Mouse (Mus musculus): ENCODE data around the gene Pde12. TPM values are rescaled to one million over a fixed set of nuclear protein-coding genes. Genes with fewer than 3 reads are reported as not detected.
A peak's percentile ranks its signal among the peaks of the same experiment; 100 is the strongest.
"Not testable (repeated sequence)": the region's sequence is repeated elsewhere in the genome, so short reads cannot be mapped to it uniquely, and the experiment has no call there.

The Pde12 gene
- polyA plus RNA-seq, 1 experiment from 2014 or later = 15.1 TPM

DNA sequence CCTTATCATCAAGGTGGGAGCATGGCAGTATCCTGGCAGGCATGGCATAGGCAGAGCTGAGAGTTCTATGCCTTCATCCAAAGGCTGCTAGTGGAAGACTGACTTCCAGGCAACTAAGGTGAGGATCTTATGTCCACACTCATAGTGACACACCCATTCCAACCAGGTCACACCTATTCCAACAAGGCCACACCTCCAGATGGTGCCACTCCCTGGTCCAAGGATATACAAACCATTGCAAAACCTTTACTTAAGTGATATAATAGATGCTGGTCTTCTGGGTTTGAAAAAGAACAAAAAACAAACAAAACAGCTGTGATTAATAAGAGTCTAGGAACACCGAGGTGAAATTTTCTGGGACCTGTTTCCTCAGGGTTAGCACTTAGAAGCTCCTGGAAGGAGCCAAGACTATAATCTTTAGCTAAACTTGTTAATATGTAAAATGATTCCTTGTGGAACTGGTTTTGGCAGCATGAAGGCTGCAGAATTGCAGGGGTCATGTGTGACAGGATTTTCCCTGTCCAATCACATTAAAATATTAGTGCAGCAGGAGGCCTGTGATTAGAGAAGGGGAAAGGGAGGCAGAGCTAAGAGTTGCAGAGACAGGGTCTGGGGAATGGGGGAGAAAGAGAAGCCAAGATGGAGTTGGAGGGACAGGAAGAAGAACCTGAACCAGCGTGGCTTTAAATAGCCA is 4.9 kb upstream of the Pde12 start:
- not testable (repeated sequence) for DNase-seq (ENCODE audit: low spot score); H3K9me3 ChIP-seq (ENCODE audit: control insufficient read depth, low read length); H3K9ac ChIP-seq (ENCODE audit: low read depth, low read length); ATAC-seq (replicated peaks; ENCODE audit: low FRiP score); H3K4me2 ChIP-seq; H3K27ac ChIP-seq (ENCODE audit: low read depth, low read length); H3K27me3 ChIP-seq (replicated peaks; ENCODE audit: control insufficient read depth, insufficient read depth, low read length); H3K4me3 ChIP-seq (ENCODE audit: low read depth, low read length); H3K4me1 ChIP-seq (replicated peaks; ENCODE audit: control insufficient read depth, insufficient read depth, low read length); H3K36me3 ChIP-seq (ENCODE audit: control insufficient read depth, insufficient read depth, low read length)
- WGBS = 85% methylated on average over 2 of the region's 2 CpGs

DNA sequence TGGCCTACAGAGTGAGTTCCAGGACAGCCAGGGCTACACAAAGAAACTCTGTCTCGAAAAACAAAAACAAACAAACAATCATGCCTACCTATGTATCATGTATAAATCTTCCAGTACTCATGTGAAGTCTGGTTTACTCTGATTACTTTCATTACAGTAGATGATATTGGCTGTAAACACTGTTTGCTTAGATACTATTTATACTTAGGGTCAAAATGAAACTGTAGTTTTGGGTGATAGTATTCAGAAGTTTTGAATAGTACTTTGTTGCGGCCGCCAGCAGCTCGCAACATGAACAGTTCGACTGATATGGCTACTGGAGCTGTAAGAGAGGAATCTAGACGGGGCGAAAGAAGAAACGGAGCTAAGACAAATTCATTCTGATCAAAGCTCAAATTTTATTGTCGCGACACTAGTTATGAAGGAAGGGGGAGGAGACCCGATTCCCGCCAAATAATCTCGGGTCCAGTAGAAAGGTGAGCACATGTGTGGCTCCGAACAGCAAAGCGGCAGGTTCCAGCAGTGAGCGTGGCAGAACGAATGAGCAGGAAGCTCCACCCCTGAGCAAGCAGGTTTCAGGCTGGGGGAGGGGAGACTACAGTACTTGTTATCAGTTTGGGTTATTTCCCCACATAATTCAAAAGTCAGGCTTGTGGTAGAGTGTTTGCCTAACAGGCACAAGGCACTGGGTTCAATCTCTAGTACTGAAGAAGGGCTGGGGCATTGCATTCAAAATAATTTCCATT is 2.4 kb upstream of the Pde12 start:
- WGBS = 55% methylated on average over 17 of the region's 17 CpGs
- not testable (repeated sequence) for H3K27me3 ChIP-seq (replicated peaks; ENCODE audit: control insufficient read depth, insufficient read depth, low read length); H3K4me1 ChIP-seq (replicated peaks; ENCODE audit: control insufficient read depth, insufficient read depth, low read length); H3K27ac ChIP-seq (ENCODE audit: low read depth, low read length); DNase-seq (ENCODE audit: low spot score); H3K9ac ChIP-seq (ENCODE audit: low read depth, low read length); ATAC-seq (replicated peaks; ENCODE audit: low FRiP score); H3K4me3 ChIP-seq (ENCODE audit: low read depth, low read length); H3K9me3 ChIP-seq (ENCODE audit: control insufficient read depth, low read length); H3K36me3 ChIP-seq (ENCODE audit: control insufficient read depth, insufficient read depth, low read length)
- H3K4me2 ChIP-seq = peak overlapping the region; percentile 51

GRCm38 (mm10) chr14:26670964-26671363 is 1.3 kb upstream of the Pde12 start:
- DNase-seq (ENCODE audit: low spot score) (no peak), ATAC-seq (replicated peaks; ENCODE audit: low FRiP score) (no peak)
- Histone ChIP-seq H3K4me2 (peak overlapping the region; percentile 98), H3K27me3 (replicated peaks; ENCODE audit: control insufficient read depth, insufficient read depth, low read length) (no peaks in the 10 kb centered on the region), H3K4me1 (replicated peaks; ENCODE audit: control insufficient read depth, insufficient read depth, low read length) (peaks cover 11% of the 10 kb centered on the region), H3K36me3 (ENCODE audit: control insufficient read depth, insufficient read depth, low read length) (no peaks in the 10 kb centered on the region; the same call in 1 of the 2 replicates), H3K9ac (ENCODE audit: low read depth, low read length) (no peak overlapping the region), H3K4me3 (ENCODE audit: low read depth, low read length) (no peak overlapping the region), H3K9me3 (ENCODE audit: control insufficient read depth, low read length) (no peaks in the 10 kb centered on the region), H3K27ac (ENCODE audit: low read depth, low read length) (peak overlapping the region; percentile 38; the same call in 1 of the 2 replicates)

DNA sequence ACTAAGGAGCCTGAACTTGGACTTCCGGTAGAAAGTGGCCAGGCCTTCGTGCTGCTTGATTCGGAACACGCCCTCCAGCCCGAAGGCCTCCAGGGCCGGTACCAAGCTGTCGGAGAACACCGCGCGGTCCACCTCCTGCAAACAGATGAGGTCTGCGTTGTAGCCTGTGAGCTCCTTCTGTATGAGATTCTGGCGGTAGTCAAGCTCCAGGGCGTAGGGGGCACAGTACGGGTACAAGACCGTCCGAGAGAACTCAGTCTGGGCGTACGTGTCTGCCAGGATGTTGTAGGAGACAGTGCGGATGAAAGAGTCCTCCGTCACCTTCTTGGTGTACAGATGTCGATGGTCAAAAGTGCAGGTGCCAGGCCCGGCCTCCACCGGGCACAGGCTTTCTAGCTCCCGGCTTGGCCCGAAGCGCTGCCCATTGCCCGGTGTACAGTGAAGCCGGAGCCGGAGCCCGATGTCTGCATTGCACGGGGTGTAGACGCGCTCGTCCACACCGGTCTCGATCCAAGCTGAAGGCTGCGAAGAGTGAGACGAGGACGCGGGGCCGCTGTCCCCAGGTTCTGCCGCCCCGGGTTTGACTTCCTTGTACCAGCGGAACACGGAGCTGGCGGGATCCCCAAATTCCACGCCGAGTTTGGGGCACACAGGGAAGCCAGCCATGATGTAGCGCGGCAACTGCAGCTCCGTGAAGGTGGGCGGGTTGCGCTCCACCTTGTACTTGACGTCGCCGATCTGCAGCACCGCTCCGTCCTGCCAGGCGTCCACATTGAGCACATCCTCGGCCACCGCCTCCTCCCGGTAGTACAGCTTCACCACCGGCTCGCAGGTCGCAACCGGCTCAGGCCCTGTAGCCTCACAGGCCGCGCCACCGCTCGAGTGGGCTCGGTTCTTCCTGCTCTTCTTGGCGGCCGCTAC is 1.1 kb downstream of the Pde12 start:
- peak overlapping the region; percentile 77 for H3K27ac ChIP-seq (ENCODE audit: low read depth, low read length)
- ATAC-seq (replicated peaks; ENCODE audit: low FRiP score) (peak; percentile 51), DNase-seq (ENCODE audit: low spot score) (peak; percentile 67)
- peak overlapping the region; percentile 82 for H3K9ac ChIP-seq (ENCODE audit: low read depth, low read length)
- peaks cover 11% of the 10 kb centered on the region for H3K4me1 ChIP-seq (replicated peaks; ENCODE audit: control insufficient read depth, insufficient read depth, low read length)
- H3K27me3 ChIP-seq (replicated peaks; ENCODE audit: control insufficient read depth, insufficient read depth, low read length) = no peaks in the 10 kb centered on the region
- no peaks in the 10 kb centered on the region for H3K9me3 ChIP-seq (ENCODE audit: control insufficient read depth, low read length)
- WGBS = under 1% methylated on average over 73 of the region's 73 CpGs
- peak overlapping the region; percentile 98 for H3K4me2 ChIP-seq
- peaks cover 3% of the 10 kb centered on the region; the same call in 1 of the 2 replicates for H3K36me3 ChIP-seq (ENCODE audit: control insufficient read depth, insufficient read depth, low read length)
- peak overlapping the region; percentile 88 for H3K4me3 ChIP-seq (ENCODE audit: low read depth, low read length)

DNA sequence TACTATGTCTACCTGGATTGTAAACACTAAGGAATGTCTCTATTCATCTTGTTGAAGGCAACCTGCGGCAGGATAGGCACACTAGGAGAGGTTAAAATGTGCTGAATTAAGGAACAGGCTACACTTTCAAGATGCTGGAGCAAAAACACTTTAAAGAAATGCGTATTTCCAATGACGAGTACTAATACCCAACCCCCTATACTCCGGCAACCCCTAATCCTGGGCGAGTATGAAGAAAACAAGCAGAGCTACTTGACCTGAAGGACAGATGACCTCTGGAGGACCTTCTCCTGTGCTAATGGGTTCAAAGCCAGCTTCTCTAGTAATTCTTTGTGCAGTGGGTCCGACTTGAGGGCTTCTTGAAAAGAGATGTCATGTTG is 1.7 kb downstream of the Pde12 start:
- Histone ChIP-seq H3K27ac (ENCODE audit: low read depth, low read length) (peak overlapping the region; percentile 77; the same call in 1 of the 2 replicates), H3K4me1 (replicated peaks; ENCODE audit: control insufficient read depth, insufficient read depth, low read length) (peaks cover 11% of the 10 kb centered on the region)
- 13% methylated on average over 6 of the region's 6 CpGs for WGBS

GRCm38 (mm10) chr14:26663851-26664250 is 5.8 kb downstream of the Pde12 start:
- WGBS = 86% methylated on average over 2 of the region's 2 CpGs
- DNase-seq (ENCODE audit: low spot score) = no peak
- Histone ChIP-seq H3K27ac (ENCODE audit: low read depth, low read length) (no peak overlapping the region), H3K27me3 (replicated peaks; ENCODE audit: control insufficient read depth, insufficient read depth, low read length) (no peaks in the 10 kb centered on the region), H3K9me3 (ENCODE audit: control insufficient read depth, low read length) (no peaks in the 10 kb centered on the region), H3K4me1 (replicated peaks; ENCODE audit: control insufficient read depth, insufficient read depth, low read length) (peaks cover 7% of the 10 kb centered on the region), H3K9ac (ENCODE audit: low read depth, low read length) (no peak overlapping the region), H3K4me3 (ENCODE audit: low read depth, low read length) (no peak overlapping the region), H3K4me2 (no peak overlapping the region), H3K36me3 (ENCODE audit: control insufficient read depth, insufficient read depth, low read length) (peaks cover 3% of the 10 kb centered on the region; the same call in 1 of the 2 replicates)
- no peak for ATAC-seq (replicated peaks; ENCODE audit: low FRiP score)

More for the DNA sequence above, 1.7 kb downstream of the Pde12 start:
- H3K4me2 ChIP-seq = peak overlapping the region; percentile 98
- no peaks in the 10 kb centered on the region for H3K9me3 ChIP-seq (ENCODE audit: control insufficient read depth, low read length)
- no peak for ATAC-seq (replicated peaks; ENCODE audit: low FRiP score)
- peak overlapping the region; percentile 82 for H3K9ac ChIP-seq (ENCODE audit: low read depth, low read length)
- peak overlapping the region; percentile 88 for H3K4me3 ChIP-seq (ENCODE audit: low read depth, low read length)
- H3K27me3 ChIP-seq (replicated peaks; ENCODE audit: control insufficient read depth, insufficient read depth, low read length) = no peaks in the 10 kb centered on the region
- DNase-seq (ENCODE audit: low spot score) = no peak
- peaks cover 3% of the 10 kb centered on the region; the same call in 1 of the 2 replicates for H3K36me3 ChIP-seq (ENCODE audit: control insufficient read depth, insufficient read depth, low read length)

- Histone ChIP-seq H3K9ac (ENCODE audit: low read depth, low read length) (no peak overlapping the region), H3K36me3 (ENCODE audit: control insufficient read depth, insufficient read depth, low read length) (peaks cover 3% of the 10 kb centered on the region; the same call in 1 of the 2 replicates), H3K27ac (ENCODE audit: low read depth, low read length) (0 out of 2 replicates have a peak overlapping the region, but pooled peaks have one; percentile 0), H3K9me3 (ENCODE audit: control insufficient read depth, low read length) (no peaks in the 10 kb centered on the region), H3K4me1 (replicated peaks; ENCODE audit: control insufficient read depth, insufficient read depth, low read length) (peaks cover 7% of the 10 kb centered on the region), H3K27me3 (replicated peaks; ENCODE audit: control insufficient read depth, insufficient read depth, low read length) (no peaks in the 10 kb centered on the region), H3K4me2 (no peak overlapping the region), H3K4me3 (ENCODE audit: low read depth, low read length) (no peak overlapping the region)
- DNase-seq (ENCODE audit: low spot score) = no peak
- WGBS = 75% methylated on average over 2 of the region's 2 CpGs
- no peak for ATAC-seq (replicated peaks; ENCODE audit: low FRiP score)
Measured at GRCm38 (mm10) chr14:26662488-26662887, 7.2 kb downstream of the Pde12 start.

DNA sequence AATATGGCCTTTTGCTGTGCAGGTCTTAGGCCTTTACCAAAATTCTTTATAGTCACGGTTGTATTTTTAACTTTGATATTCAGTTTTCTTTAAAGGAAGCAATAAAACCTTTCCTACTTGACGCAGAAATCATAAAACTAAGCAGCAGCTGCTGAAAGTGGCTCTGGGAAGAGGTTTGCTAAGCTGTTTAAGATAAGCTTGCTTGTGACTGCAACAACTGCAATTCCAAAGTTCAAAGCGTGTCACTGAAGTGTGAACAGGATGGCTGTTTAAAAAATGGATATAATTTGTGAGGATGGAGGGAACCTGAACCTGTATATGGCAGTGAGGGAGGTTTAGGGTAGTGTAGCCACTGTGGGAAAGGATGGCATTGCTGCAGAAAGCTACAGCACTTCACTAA is 7.7 kb downstream of the Pde12 start:
- H3K4me3 ChIP-seq (ENCODE audit: low read depth, low read length) = no peak overlapping the region
- peaks cover 4% of the 10 kb centered on the region for H3K4me1 ChIP-seq (replicated peaks; ENCODE audit: control insufficient read depth, insufficient read depth, low read length)
- no peak overlapping the region for H3K9ac ChIP-seq (ENCODE audit: low read depth, low read length)
- no peak for DNase-seq (ENCODE audit: low spot score)
- 0 out of 2 replicates have a peak overlapping the region, but pooled peaks have one; percentile 0 for H3K27ac ChIP-seq (ENCODE audit: low read depth, low read length)
- H3K4me2 ChIP-seq = no peak overlapping the region
- peaks cover 3% of the 10 kb centered on the region; the same call in 1 of the 2 replicates for H3K36me3 ChIP-seq (ENCODE audit: control insufficient read depth, insufficient read depth, low read length)
- ATAC-seq (replicated peaks; ENCODE audit: low FRiP score) = no peak
- WGBS = 82% methylated on average over 3 of the region's 3 CpGs
- H3K9me3 ChIP-seq (ENCODE audit: control insufficient read depth, low read length) = no peaks in the 10 kb centered on the region
- no peaks in the 10 kb centered on the region for H3K27me3 ChIP-seq (replicated peaks; ENCODE audit: control insufficient read depth, insufficient read depth, low read length)

Measured in liver, embryonic 11.5 days (tissue).